Mouse (Mus musculus) inflammation-experienced regulatory T-cells, adult 6 months (primary cell): Measurements from ENCODE around the gene Med16. TPM values are rescaled to one million over a fixed set of nuclear protein-coding genes. Genes with fewer than 3 reads are reported as not detected.
"Not testable (repeated sequence)": the region's sequence is repeated elsewhere in the genome, so short reads cannot be mapped to it uniquely, and the experiment has no call there.

Experiments
- ATAC-seq: one replicate; pipeline ENCODE4 v1.8.0; 2017
- polyA plus RNA-seq, 3 experiments: library from polyadenylated mRNA; unstranded; fragments of 100-300 nt; shearing (Covaris generic); gene quantifications; one replicate each; pipeline ENCODE4 v1.2.1; 2017

Med16 gene
- polyA plus RNA-seq, 3 experiments from 2014 or later, result 5.7 to 7.9 (median 7.1) TPM

DNA sequence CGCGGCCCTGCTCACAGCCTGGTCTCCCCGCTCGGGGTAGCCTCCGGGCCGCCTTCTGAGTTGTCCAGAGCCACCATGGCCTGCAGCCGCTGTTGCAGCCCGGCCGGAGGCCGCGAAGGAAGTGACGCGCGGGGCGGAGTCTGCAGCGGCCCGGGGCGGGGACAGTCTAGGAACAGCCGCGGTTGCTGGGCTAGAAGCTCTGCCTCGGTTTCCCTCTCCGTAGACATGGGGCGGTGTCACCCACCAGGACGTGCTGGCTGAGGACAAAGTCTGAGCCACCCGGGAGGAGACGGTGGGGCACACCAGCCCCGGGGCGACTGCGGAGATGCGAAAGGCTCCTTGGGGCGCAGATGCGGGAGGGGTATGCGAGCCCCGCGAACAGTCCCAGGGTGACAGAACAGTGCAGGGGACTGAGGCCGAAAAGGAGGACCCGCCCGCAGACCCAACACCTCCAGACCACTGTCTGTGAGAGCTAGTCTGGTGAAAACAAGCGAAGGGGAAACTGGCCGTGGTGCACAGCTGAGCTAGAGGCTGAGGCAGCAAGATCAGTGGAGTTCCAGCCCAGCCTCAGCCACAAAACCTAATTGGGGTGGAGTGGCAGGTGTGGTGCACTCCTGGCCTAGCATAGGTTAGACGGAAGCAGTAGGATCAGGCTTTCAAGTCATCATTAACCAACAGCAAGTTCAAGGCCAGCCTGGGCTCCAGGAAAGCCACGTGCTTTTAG, 8.2 kb upstream of the Med16 start, which contains the start of gene Kiss1r:
TSS of gene Kiss1r (plus strand) at position 164 of the 724 bp plus-strand sequence.
- peak; percentile 94 for ATAC-seq

- ATAC-seq, result no peak
These were observed 7.4 kb upstream of the Med16 start for GRCm38 (mm10) chr10:79916081-79916480.

DNA sequence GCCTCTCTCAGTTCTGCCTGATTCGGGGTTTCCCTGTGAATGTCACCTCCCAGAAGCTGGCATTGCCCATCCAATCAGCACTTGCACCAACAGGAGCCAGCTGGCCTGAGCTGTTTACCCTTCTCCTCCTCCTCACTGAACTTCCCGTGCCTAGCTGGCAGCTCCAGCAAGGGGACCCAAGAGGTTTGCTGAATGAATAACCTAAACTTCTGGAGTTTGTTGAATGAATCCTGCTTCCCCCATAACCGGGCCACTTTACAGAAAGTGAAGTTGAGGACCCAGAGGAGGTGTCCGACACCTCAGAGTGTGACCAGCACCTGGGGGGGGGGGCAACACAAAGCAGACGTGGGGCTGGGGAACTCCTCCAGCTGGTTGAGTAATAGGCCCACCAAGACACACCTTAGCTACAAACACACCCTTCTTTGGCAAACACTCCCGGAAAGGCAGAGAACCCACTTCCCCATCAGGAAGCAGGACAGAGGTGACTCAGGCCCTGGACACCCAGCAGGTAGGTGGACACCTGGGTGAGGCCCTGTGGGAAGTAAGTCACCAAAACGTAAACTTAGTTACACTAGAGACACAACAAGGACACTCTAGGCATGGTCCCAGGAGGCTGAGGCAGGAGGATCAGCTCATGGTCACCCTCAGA, 6.3 kb upstream of the Med16 start:
- ATAC-seq, result no peak

GRCm38 (mm10) chr10:79914131-79914947, 5.6 kb upstream of the Med16 start:
- ATAC-seq, result no peak

- ATAC-seq, result no peak
These were observed 3.7 kb upstream of the Med16 start for GRCm38 (mm10) chr10:79912412-79912811.

- ATAC-seq, result no peak
These were observed 1.8 kb upstream of the Med16 start, which contains the start of gene Gm26602 for GRCm38 (mm10) chr10:79910556-79910955. TSS of gene Gm26602 (plus strand) at chr10:79910856.

GRCm38 (mm10) chr10:79909092-79909922, 584 bp upstream of the Med16 start:
- ATAC-seq, result peak; percentile 30

DNA sequence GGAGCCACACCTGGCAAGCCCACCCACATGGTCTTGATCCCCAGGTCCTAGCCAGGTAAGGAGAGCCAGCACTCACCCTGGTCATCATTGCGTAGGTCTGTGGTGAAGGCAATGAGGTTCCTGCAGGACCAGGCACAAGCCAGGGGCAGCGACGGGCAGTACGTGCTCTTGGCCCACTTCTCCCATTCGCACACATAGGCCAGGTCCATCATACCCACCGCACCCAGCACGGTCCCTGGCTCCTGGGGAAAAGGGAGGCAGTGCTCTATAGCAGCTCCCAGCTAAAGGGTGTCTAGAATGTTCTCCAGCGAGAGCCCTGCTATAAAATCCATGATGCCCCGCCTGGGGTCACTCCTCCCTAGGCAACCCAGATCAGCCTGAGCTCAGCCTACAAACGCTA, 1.3 kb downstream of the Med16 start:
- no peak for ATAC-seq

DNA sequence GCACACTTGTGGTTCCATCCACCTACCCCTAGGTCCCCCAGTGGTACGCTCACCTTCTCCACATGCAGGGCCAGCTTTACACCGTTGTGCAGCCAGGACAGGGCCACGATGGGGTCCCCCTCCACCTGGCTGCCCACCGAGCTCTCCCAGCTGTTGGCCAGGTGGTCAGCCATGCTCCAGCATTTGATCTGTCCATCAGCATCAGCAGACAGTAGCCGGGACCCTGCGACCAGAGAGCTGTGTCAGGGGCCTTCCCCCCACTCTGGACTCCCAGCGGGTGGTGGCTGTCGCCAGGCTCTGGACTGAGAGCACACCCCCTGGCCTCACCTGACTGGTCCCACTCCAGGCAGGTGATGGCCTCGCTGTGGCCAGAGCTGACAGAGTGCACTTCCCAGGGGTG, 2.0 kb downstream of the Med16 start:
- no peak for ATAC-seq

DNA sequence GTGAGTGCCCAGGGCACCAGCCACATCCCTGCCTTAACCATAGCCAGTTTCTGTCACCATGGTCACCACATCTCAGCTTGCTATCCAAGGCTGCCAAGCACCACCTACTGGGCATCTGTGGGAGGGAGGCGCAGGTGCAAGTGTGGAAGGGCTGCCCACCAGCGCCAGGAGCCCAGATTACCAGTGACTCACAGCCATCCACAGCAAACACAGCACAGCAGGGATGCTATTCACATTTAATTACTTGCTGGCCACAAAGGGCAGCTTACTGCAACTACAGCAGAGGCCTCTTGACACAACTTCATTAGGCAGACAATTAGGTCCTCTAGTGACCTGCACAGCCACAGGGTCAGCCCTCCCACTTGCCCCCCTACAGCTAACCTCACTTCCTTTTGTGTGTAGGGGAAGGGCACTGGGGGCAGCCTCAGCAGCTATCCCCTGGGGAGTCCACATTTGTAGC, 7.7 kb downstream of the Med16 start:
- ATAC-seq, result no peak

DNA sequence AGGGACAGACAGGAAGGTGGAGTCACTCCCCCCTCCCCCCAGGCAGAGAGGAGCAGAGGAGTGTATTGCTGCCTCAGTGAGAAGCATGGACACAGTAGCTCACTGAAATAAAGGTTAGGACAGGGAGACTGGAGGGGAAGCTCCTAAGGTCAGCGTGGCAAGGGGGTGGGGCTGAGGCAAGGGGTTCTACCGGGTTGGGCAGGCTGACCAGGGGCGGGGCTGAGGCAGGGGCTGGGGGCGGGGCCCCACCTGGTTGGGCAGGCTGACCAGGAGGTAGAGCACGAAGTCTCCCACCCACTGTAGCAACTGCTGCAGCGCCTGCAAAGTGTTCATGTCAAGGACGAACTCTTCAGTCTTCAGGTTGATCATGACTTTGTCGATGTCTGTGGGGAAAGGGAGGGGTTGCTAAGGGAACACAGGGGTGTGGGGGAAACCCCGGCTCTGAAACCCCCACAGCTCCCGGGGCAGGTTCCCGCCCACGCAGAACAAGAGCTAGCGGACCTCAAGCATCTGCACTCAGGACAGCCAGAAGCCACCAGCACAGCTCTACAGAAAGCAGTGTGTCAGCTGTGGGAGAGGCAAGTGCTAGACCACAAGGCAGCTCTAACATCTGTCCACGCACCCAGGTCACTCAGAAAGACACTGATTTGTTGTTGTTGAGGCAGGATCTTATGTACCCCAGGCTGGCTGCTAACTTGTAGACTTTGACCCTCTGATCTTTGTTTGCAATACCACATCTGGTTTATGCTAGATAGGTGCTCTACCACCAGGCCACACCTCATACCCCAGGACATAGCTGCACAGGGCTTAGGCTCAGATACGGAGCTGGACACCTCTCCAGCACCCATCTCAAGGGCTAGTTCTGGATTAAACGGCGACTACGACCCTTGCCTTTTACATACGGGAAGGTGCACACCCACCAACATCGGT, 11.1 kb downstream of the Med16 start:
- ATAC-seq, result no peak

DNA sequence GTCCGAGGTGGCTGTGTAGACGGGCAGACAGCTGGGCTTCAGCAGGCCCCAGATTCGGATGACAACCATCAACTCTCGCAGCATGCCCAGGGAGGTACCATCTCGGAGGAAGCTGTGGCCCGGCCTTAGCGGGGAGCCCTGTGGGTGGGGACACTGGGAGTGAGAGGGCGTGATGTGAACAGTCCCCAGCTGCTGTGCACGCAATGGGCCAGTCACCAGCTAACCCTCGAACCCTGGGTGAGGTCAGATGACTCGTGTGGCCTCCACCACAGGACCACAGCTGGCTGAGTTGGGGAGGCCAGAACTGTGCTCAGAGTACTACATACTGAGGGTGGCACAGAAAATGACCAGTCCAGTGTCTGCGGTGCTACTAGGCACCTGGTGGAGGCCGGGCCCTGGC, 11.9 kb downstream of the Med16 start:
- no peak for ATAC-seq

DNA sequence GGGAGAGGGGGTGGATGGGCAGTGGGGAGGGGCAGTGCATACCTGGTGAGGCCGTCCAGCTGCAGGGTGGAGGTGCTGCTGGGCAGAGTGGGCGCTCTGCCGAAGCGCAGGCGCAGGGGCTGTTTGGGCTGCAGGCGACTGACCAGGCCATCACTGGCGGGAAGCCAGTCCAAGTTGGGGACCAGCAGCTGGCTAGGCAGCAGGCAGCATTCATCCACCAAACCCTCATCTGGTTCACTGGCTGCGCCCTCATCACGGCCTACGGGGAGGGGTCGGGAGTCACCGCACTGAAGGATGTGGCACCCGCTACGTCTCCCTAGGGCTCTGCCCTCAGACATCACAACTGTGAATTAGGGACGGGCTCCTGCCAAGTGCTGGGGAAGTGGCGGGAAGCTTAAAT, 12.4 kb downstream of the Med16 start:
- no peak for ATAC-seq

DNA sequence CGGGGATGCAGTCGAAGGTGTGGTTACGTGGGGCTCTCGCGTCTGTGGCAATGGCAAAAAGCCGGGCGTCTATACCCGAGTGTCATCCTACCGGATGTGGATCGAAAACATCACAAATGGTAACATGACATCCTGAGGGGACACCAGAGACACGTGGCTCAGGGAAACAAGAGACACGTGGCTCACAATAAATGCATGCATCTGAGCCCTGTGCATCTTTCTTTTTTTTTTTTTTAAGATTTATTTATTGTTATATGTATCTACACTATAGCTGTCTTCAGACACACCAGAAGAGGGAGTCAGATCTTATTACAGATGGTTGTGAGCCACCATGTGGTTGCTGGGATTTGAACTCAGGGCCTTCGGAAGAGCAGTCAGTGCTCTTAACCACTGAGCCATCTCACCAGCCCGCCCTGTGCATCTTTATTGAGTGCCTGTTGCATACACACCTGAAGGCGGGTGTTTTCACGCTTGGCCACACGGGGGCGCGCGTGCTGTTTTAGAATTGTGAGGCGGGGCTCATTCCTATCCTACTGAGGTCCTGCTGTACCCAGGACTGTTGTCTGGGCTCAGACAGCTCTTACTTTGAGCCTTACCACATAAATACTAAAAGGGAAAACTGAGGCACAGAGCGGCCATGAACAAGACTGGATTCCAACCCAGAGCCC, 16.1 kb downstream of the Med16 start:
- peak; percentile 52 for ATAC-seq

GRCm38 (mm10) chr10:79890670-79891069, 18.1 kb downstream of the Med16 start, which contains the start of gene Cfd:
TSS of gene Cfd (plus strand) at chr10:79890853.
- ATAC-seq, result no peak

DNA sequence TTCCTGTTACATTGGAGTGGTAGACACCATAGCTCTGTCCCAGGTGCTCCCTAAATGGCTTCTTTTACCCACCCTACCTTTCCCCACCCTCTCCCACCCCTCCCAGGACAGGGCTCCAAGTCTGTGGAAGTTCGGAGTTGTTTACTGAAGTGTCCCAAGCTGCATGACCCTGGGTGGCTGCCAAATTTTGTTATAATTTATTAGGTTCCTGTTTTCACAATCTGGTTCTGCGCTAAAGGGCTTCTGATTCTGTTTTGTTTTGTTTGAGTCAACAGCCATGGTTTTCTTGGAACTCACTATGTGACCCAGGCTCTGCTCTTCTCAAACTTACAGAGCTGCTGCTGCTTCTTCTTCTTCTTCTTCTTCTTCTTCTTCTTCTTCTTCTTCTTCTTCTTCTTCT, 19.3 kb downstream of the Med16 start:
- no peak for ATAC-seq

DNA sequence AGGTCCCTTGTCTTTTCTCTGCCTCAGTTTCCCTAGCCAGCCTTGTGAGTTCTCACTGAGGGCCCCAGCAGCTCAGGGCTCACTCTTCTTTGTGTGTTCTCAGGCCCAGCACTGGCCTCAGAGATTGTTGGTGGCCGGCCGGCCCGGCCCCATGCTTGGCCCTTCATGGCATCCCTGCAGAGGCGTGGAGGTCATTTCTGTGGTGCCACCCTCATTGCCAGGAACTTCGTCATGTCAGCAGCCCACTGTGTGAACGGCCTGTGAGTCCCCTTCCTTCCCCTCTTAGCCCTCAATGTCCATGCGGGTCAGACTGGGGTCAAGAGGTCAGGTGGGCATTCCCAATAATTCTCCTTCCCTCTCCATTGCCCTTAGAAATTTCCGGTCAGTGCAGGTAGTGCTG, 22.1 kb downstream of the Med16 start:
- no peak for ATAC-seq

GRCm38 (mm10) chr10:79886054-79886453, 22.7 kb downstream of the Med16 start, which contains the start of gene Elane:
TSS of gene Elane (plus strand) at chr10:79886247.
- no peak for ATAC-seq

DNA sequence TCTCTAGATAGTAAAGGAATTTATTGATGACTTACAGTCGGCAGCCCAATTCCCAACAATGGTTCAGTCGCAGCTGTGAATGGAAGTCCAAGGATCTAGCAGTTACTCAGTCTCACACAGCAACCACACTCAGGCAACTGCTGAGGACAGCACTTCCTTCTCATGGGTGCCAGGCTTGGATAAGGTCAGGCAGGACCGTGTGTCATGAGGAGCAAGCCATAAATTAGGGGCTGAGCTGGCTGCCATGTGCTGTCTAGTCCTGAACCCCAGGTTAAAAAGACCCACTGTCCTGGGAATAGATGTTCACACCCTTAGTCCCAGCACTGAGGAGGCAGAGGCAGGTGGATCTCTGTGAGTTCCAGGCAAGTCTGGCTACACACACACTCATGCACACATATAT, 23.8 kb downstream of the Med16 start:
- ATAC-seq, result not testable (repeated sequence)

DNA sequence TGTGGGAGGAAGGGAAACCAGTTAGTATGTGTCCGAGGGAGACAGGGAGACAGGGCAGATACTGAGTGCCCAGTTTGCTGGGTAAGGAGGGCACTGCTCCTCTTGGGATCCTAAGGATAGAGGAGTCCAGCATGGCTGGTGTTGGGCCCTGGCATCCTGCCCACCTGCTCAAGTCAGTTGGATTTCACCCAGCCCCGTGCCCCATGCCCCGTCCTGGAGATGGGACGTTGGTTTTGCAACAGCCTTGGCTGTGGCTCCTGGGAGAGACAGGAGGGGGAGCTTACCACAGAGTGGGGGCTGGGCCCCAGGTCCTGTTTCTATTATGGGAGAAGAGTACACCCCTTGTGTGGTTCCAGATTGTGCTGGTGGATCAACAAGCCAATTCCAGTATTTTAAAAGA, 24.3 kb downstream of the Med16 start:
- ATAC-seq, result no peak
